Mouse (Mus musculus) hindbrain, embryonic 14.5 days (tissue): ENCODE measurements around the gene Klhl42. TPM values are rescaled to one million over a fixed set of nuclear protein-coding genes. Genes with fewer than 3 reads are reported as not detected.

Experiments used
- ATAC-seq: fragments of 200-750 bp; cut with Nextera tagmentation; 2 replicates; pipeline ENCODE4 v1.8.0; 2017; ENCODE audit warnings: moderate number of reproducible peaks, mild to moderate bottlenecking, moderate TSS enrichment, moderate library complexity; ENCODE audit not compliant: low FRiP score
- DNase-seq: peaks from one replicate; pipeline ENCODE4 v3.0.0-alpha.2; 2015; ENCODE audit warnings: low spot score
- H3K27ac ChIP-seq: fragments of 300-500 bp; sonication (generic); 2 replicates; pipeline ENCODE4 v1.5.1; 2014; ENCODE audit warnings: mild to moderate bottlenecking, moderate library complexity
- H3K27me3 ChIP-seq: fragments of 300-500 bp; sonication (generic); 2 replicates; pipeline ENCODE4 v1.6.1; 2014; ENCODE audit warnings: mild to moderate bottlenecking, low read length, mixed read lengths; ENCODE audit not compliant: control insufficient read depth, insufficient read depth
- H3K36me3 ChIP-seq: fragments of 300-500 bp; sonication (generic); replicated peaks from 2 replicates; pipeline ENCODE4 v1.6.1; 2014; ENCODE audit not compliant: control insufficient read depth, insufficient read depth
- H3K4me1 ChIP-seq: fragments of 300-500 bp; sonication (generic); replicated peaks from 2 replicates; pipeline ENCODE4 v1.6.1; 2014; ENCODE audit warnings: antibody characterized with exemption, low read length, mixed read lengths; ENCODE audit not compliant: control insufficient read depth, insufficient read depth
- H3K4me2 ChIP-seq: fragments of 300-500 bp; sonication (generic); replicated peaks from 2 replicates; pipeline ENCODE4 v1.6.1; 2014; ENCODE audit warnings: mild to moderate bottlenecking, moderate library complexity
- H3K4me3 ChIP-seq: fragments of 300-500 bp; sonication (generic); replicated peaks from 2 replicates; pipeline ENCODE4 v1.5.1; 2014; ENCODE audit warnings: mild to moderate bottlenecking, low read length
- H3K9ac ChIP-seq: fragments of 300-500 bp; sonication (generic); 2 replicates; pipeline ENCODE4 v1.6.1; 2014
- H3K9me3 ChIP-seq: fragments of 300-500 bp; sonication (generic); 2 replicates; pipeline ENCODE4 v1.6.1; 2016; ENCODE audit warnings: low read length; ENCODE audit not compliant: control insufficient read depth
- WGBS: fragments of 180-500 bp; shearing (Covaris S2); extraction: QIAGEN DNeasy Blood & Tissue Kit; methylation state at CpG from one replicate; pipeline ENCODE4 v1.1.7; 2014; 5-methylcytosine and 5-hydroxymethylcytosine counted together
- polyA plus RNA-seq: library from polyadenylated mRNA; unstranded; fragments of >200 nt; fragmentation: Nextera tagmentation; extraction: Ambion mirVana; gene quantifications from 2 replicates; pipeline ENCODE4 v1.2.1, GENCODE M21; 2014

Gene Klhl42
- polyA plus RNA-seq, 1 experiment from 2014 or later: 11.0 TPM

DNA sequence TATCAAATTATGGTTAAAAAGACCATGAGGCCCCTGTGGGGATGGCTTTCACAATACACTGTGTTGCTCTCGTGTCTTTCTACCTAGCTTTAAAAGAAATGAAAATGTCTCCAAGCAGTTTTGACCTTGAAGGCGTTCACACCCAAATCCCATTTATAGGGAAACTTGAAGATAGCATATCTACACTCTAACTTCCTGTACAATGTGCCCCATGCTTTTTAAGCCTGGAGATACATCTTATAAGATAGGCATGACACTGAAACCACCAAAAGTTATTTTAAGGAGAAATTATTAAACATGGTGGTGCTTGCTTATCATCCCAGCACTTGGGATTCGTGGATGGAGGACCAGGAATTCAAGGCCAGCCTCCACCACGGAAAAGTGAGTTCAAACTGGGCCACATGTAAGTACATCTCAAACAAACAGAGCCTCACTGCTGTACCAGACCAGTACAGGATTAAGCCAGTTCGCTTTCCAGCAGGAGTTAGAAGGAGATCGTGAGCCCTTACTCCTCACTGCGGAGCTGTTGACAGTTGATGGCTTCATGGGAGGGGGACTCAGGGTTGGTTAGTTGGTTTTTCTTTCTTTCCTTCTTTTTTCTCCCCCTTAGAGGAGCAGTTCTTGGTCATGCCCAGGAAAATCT is 5.7 kb upstream of the Klhl42 start:
- 64% methylated on average over 7 of the region's 7 CpGs for WGBS
- Histone ChIP-seq H3K4me2 (no peak overlapping the region), H3K9ac (no peak overlapping the region), H3K4me1 (peaks cover 10% of the 10 kb centered on the region), H3K4me3 (no peak overlapping the region), H3K27me3 (no peaks in the 10 kb centered on the region), H3K36me3 (no peaks in the 10 kb centered on the region), H3K9me3 (no peaks in the 10 kb centered on the region), H3K27ac (no peak overlapping the region)
- DNase-seq: no peak
- ATAC-seq: no peak

DNA sequence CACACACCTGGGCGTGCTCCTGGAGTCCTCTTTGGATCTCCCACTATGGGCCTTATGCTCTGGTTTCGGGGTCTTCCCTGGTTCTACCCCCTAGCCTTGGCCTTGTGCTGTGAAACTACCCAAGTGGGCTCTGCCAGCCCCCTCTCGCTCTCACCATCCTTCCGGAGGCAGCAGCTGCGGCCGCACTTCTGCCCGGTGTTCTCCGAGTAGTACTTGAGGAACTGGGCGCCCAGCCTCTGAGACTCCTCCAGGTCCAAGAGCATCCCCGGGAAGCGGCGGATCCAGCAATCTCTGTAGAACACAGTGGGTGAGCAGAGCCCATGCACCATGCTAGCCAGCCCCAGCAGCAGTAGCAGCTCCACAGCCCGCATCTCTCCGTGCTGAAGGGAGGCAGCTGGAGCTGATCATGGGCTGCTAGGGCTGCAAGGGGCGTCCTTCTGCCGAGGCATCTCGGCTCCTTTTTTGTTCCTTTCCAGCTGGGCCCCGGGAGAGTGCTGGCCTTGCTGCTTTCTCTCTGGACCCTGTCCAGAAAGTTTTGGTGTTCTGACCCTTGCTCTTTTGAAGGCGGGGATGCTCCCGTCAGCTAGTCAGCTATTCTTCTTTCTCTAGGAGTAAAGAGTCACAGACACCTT is 4.5 kb upstream of the Klhl42 start, which contains the start of gene Mansc4:
Gene Mansc4 (minus strand): TSS at position 439 of the 632 bp plus-strand sequence.
- Histone ChIP-seq H3K27me3 (no peaks in the 10 kb centered on the region), H3K4me2 (peak within 1 kb of the TSS; percentile 57), H3K4me1 (peaks cover 14% of the 10 kb centered on the region), H3K27ac (no peak within 1 kb of the TSS), H3K9ac (peak within 1 kb of the TSS; percentile 45), H3K4me3 (peak within 1 kb of the TSS; percentile 23), H3K9me3 (no peaks in the 10 kb centered on the region), H3K36me3 (no peaks in the 10 kb centered on the region)
- 8% methylated on average over 20 of the region's 20 CpGs for WGBS
- ATAC-seq: peak; percentile 14; the same call in 1 of the 2 replicates
- peak; percentile 33 for DNase-seq

DNA sequence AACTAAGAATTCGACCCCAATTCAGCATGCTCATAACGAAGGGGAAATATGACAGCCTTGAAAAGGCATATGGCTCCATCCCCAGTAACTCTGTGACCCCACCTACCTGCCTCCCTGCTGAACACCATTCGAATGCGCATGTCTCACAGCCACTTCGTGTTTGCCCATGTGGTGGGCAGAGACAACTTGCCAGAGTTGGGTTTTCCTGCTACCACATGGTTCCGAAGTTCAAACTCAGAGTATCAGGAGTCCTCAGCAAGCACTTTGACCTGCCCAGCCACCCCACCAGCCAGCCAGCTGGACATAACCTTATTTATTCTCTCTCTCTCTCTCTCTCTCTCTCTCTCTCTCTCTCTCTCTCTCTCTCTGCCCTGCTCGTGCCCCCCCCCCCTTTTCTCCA is 3.4 kb upstream of the Klhl42 start:
- H3K27me3 ChIP-seq: no peaks in the 10 kb centered on the region
- no peak overlapping the region for H3K4me3 ChIP-seq
- peaks cover 18% of the 10 kb centered on the region for H3K4me1 ChIP-seq
- no peak for ATAC-seq
- no peak for DNase-seq
- H3K9ac ChIP-seq: no peak overlapping the region
- no peak overlapping the region for H3K27ac ChIP-seq
- 51% methylated on average over 6 of the region's 7 CpGs for WGBS
- no peaks in the 10 kb centered on the region for H3K9me3 ChIP-seq
- H3K36me3 ChIP-seq: no peaks in the 10 kb centered on the region
- H3K4me2 ChIP-seq: no peak overlapping the region

DNA sequence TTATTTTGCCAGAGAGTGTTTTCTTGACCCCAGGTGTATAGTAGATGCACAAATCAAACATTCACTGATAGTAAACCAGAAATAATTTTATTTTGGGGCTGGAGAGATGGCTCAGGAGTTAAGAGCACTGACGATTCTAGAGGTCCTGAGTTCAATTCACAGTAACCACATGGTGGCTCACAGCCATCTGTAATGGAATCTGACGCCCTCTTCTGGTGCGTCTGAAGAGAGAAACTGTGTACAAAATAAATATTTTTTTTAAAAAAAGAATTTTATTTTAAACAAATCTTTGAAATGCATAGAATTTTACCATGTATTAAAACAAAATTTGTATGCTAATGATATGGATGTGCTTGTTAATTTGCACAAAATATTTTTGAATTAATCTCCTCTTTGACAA is 2.7 kb upstream of the Klhl42 start:
- no peaks in the 10 kb centered on the region for H3K9me3 ChIP-seq
- WGBS: 83% methylated on average over 3 of the region's 3 CpGs
- H3K4me2 ChIP-seq: no peak overlapping the region
- H3K27ac ChIP-seq: no peak overlapping the region
- no peaks in the 10 kb centered on the region for H3K36me3 ChIP-seq
- H3K4me1 ChIP-seq: peaks cover 23% of the 10 kb centered on the region
- no peak overlapping the region for H3K9ac ChIP-seq
- H3K27me3 ChIP-seq: no peaks in the 10 kb centered on the region
- no peak for ATAC-seq
- DNase-seq: no peak
- no peak overlapping the region for H3K4me3 ChIP-seq

DNA sequence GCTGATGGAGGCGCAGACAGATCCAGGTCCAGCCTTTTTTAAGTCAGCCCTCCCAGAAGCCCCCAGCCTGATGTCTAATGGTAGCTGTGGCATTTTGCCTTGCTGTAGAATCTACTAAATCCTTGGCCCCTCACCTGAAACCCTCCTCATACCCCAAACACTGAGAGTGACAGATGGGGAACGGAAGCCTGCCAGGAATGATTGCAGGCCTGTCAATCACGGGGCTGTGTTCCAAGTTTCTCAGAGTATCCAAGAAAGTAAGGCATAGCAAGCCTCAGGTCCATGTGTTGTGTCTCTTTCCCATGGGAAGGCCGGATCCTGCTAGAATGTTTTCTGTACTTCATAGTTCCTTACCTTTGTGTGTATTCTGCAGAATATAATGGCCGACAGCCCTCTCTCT is 988 bp upstream of the Klhl42 start:
- DNase-seq: no peak
- H3K4me1 ChIP-seq: peaks cover 36% of the 10 kb centered on the region
- H3K4me2 ChIP-seq: peak overlapping the region; percentile 95
- H3K27me3 ChIP-seq: no peaks in the 10 kb centered on the region
- WGBS: 71% methylated on average over 5 of the region's 5 CpGs
- H3K36me3 ChIP-seq: no peaks in the 10 kb centered on the region; the same call in 1 of the 2 replicates
- no peak for ATAC-seq
- no peak overlapping the region for H3K27ac ChIP-seq
- H3K9me3 ChIP-seq: no peaks in the 10 kb centered on the region
- H3K4me3 ChIP-seq: peak overlapping the region; percentile 94
- 0 out of 2 replicates have a peak overlapping the region, but pooled peaks have one; percentile 95 for H3K9ac ChIP-seq

DNA sequence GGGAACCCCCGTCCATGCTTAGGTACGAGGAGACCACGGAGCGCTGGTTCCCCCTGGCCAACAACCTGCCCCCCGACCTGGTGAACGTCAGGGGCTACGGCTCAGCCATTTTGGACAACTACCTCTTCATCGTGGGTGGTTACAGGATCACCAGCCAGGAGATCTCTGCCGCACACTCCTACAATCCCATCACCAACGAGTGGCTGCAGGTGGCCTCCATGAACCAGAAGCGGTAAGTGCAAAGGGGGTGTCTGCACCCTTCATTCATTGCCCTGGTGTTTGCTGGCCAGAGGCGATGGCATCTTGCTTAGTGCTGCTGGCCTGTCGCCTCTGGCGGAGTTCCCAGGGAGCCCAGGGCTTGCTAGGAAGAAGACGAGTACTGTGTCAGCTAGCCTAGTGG is 957 bp downstream of the Klhl42 start:
- 1% methylated on average over 15 of the region's 15 CpGs for whole genome bisulfite sequencing
- Histone ChIP-seq H3K4me2 (peak overlapping the region; percentile 95), H3K4me3 (peak overlapping the region; percentile 94), H3K9me3 (no peaks in the 10 kb centered on the region), H3K27me3 (no peaks in the 10 kb centered on the region), H3K27ac (peak overlapping the region; percentile 94), H3K9ac (peak overlapping the region; percentile 95), H3K36me3 (peaks cover 3% of the 10 kb centered on the region; the same call in 1 of the 2 replicates), H3K4me1 (peaks cover 30% of the 10 kb centered on the region)
- DNase-seq (peak; percentile 51), ATAC-seq (peak; percentile 2; the same call in 1 of the 2 replicates)

DNA sequence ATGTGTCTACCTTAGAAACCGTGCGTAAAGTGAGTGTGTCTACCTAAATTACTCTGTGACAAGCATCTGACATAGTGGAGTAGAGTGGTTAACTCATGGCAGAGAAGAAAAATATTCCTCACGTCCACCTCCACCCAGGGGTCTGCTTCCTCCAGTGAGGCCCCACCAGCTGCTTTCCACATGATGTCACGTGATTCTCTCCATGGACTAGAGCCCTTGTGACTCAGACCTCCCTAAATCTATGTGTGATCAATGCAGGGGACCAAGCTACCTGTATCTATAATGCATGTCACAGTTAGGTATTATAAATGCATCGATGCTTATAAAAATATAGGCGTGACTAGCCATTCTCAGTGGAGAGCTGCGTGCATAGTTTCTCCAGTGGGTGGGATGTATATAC is 3.6 kb downstream of the Klhl42 start:
- no peaks in the 10 kb centered on the region for H3K9me3 ChIP-seq
- H3K9ac ChIP-seq: no peak overlapping the region
- no peak overlapping the region for H3K27ac ChIP-seq
- H3K4me3 ChIP-seq: no peak overlapping the region
- peaks cover 3% of the 10 kb centered on the region; the same call in 1 of the 2 replicates for H3K36me3 ChIP-seq
- no peaks in the 10 kb centered on the region for H3K27me3 ChIP-seq
- no peak for ATAC-seq
- WGBS: 78% methylated on average over 7 of the region's 7 CpGs
- DNase-seq: no peak
- peaks cover 30% of the 10 kb centered on the region for H3K4me1 ChIP-seq
- H3K4me2 ChIP-seq: 0 out of 2 replicates have a peak overlapping the region, but pooled peaks have one; percentile 4

DNA sequence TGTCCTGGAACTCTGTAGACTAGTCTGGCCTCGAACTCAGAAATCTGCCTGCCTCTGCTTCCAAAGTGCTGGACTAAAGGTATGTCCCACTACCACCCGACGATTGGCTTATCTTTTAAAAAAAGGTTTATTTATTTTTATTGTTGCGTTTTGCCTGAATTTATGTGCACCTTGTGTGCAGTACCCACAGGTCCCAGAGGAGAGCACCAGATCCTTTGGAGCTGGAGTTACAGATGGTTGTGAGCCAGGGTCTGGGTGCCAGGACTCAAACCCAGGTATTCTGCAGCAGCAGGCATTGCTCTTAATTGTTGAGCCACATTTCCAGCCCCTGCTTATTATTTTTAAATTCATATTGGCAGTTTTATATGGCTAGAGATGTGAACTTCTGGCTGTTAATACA is 4.9 kb downstream of the Klhl42 start:
- peaks cover 22% of the 10 kb centered on the region for H3K4me1 ChIP-seq
- H3K27me3 ChIP-seq: no peaks in the 10 kb centered on the region
- no peak overlapping the region for H3K4me3 ChIP-seq
- H3K4me2 ChIP-seq: no peak overlapping the region
- no peaks in the 10 kb centered on the region for H3K9me3 ChIP-seq
- ATAC-seq (no peak), DNase-seq (no peak)
- H3K27ac ChIP-seq: no peak overlapping the region
- WGBS: 97% methylated on average over 4 of the region's 4 CpGs
- H3K9ac ChIP-seq: no peak overlapping the region
- peaks cover 3% of the 10 kb centered on the region; the same call in 1 of the 2 replicates for H3K36me3 ChIP-seq

DNA sequence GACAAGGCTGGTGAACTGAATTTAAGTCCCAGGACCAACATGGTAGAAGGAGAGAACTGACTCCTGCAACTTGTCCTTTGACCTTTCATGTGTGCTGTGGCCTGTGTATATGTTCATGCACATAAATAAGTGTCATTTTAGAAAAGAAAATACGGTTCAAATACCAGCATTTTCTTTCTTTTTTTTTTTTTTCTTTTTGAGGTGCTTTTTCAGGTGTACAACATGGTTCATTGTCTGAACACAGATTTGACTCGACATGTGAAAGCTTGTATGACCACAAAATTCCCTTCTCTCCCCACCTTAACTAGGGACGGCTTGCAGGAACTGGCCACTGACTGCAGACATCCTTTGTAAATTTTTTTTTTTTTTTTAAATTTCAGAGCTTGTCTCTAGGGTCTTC is 5.8 kb downstream of the Klhl42 start:
- DNase-seq (no peak), ATAC-seq (no peak)
- no peak overlapping the region for H3K27ac ChIP-seq
- H3K4me1 ChIP-seq: peaks cover 22% of the 10 kb centered on the region
- H3K9ac ChIP-seq: no peak overlapping the region
- no peaks in the 10 kb centered on the region for H3K9me3 ChIP-seq
- no peaks in the 10 kb centered on the region for H3K27me3 ChIP-seq
- 84% methylated on average over 3 of the region's 3 CpGs for WGBS
- H3K4me3 ChIP-seq: no peak overlapping the region
- H3K4me2 ChIP-seq: no peak overlapping the region
- H3K36me3 ChIP-seq: peaks cover 3% of the 10 kb centered on the region; the same call in 1 of the 2 replicates
